Mouse (Mus musculus) CH12.LX (cell line): ENCODE data around the gene Mctp1.

Experiments
- CTCF ChIP-seq, 2 experiments: IDR thresholded peaks in 1 of 2; conservative IDR thresholded peaks in 1 of 2; 2 replicates each; pipeline ENCODE4 v1.5.1; 2011 to 2012; ENCODE audit warnings: low read depth in 2 of 2, low read length in 2 of 2, improper control_type of control experiment in 1 of 2, inconsistent platforms in 1 of 2, mild to moderate bottlenecking in 1 of 2, moderate library complexity in 1 of 2
- EP300 ChIP-seq: IDR thresholded peaks from 2 replicates; pipeline ENCODE4 v1.6.1; 2011; ENCODE audit warnings: low read length, improper control_type of control experiment
- GABPA ChIP-seq: IDR thresholded peaks from 2 replicates; pipeline ENCODE4 v1.6.1; 2012; ENCODE audit warnings: low read depth, low read length, improper control_type of control experiment, inconsistent platforms; ENCODE audit not compliant: insufficient replicate concordance
- MAX ChIP-seq: IDR thresholded peaks from 2 replicates; pipeline ENCODE4 v1.6.1; 2011; ENCODE audit warnings: low read length, improper control_type of control experiment
- POLR2A ChIP-seq: IDR thresholded peaks from 2 replicates; pipeline ENCODE4 v1.6.1; 2011; ENCODE audit warnings: low read depth, mild to moderate bottlenecking, improper control_type of control experiment, low read length
- RCOR1 ChIP-seq: conservative IDR thresholded peaks from 2 replicates; pipeline ENCODE4 v1.6.1; 2012; ENCODE audit warnings: low read depth, mild to moderate bottlenecking, inconsistent platforms, low read length, improper control_type of control experiment
- TBP ChIP-seq: conservative IDR thresholded peaks from 2 replicates; pipeline ENCODE4 v1.6.1; 2011; ENCODE audit warnings: low read depth, low read length, improper control_type of control experiment

DNA sequence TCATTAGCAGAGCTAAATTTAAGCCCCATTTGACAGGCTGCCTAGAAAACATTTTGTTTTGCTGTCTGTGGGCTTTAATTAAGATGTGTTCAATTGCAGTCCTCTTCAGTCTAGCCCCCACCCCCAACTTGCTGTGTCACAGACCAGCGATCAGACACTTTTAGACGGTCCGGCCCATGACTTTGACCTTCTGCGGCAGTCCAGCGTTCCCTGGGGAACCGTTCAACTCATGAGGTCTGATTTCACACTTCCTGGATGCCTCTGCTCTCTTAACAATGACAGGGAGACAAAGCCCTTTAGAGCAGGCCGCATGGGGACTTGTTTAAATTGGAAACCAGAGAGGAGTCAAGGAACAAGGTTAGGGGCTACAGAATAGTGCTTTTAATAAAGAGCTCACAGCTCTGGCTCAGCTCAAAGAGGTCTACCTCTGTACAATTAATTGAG, 426.2 kb downstream of the Mctp1 start:
- TF ChIP-seq POLR2A: peak; percentile 45
- TF ChIP-seq RCOR1: peak; percentile 54; the same call in 1 of the 2 replicates
- TF ChIP-seq TBP: no peak
- no peak for TF ChIP-seq CTCF (conservative IDR thresholded peaks at IDR 0.05 in 1 of 2, IDR thresholded peaks at IDR 0.05 in 1 of 2; ENCODE audit: low read depth in 2 of 2, low read length in 2 of 2)
- TF ChIP-seq MAX: peak; percentile 57; the same call in 1 of the 2 replicates
- TF ChIP-seq GABPA: no peak
- no peak for TF ChIP-seq EP300
